Mouse (Mus musculus) liver, postnatal 0 days (tissue): ENCODE data around the gene Hhat.

Experiments
- CTCF ChIP-seq: sonication (generic); IDR thresholded peaks from 2 replicates; pipeline ENCODE4 v1.5.1; 2016; ENCODE audit warnings: antibody characterized with exemption, low read depth
- EP300 ChIP-seq: IDR thresholded peaks from 2 replicates; pipeline ENCODE4 v1.6.1; 2016; ENCODE audit warnings: antibody characterized with exemption, low read depth, mild to moderate bottlenecking

DNA sequence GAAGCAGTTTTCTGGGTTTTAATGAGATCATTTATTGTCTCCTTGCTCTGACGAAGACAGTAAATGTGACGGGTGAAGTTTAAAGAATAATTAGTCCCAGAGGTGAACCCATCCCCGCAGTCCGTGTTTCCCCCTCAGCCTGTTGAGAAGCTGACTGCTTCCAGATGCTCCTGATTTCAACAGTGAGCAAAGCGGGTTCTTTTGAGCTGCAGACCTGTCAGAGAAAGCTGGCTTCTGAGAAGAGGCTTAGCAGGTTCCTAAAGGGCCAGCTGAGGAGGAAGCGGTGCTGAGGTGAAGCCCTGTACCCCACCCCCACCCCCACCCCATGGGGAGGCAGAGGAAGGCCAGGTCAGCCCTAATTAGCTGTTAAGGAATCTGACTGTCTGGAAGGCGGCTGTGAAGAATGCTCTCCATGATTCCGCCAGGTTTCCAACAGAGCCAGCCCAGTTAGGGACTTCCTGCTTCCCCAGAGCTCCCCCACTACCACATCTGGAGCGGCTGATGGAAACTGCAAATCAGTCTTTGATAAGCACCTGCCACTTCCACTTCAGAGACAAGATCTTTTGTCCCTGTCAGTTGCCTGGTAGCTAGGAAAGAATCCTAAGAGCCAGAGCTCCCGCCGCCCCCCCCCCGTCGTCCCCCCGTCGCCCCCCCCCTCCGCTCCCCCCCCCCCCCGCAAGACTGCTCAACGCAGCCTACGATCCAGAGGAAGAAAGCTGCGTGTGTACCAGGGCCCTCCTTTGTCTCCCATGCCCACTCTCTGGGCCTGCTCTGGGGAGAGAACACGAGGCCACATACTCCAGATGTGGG is 25.4 kb upstream of the Hhat start:
- TF ChIP-seq CTCF (no peak), EP300 (no peak)
